Mouse (Mus musculus): ENCODE data around the gene Slc6a11.

The Slc6a11 gene

GRCm38 (mm10) chr6:114178141-114178540 is 47.1 kb downstream of the Slc6a11 start:
- peak; percentile 64; the same call in 1 of the 2 replicates for ATAC-seq (ENCODE audit: low TSS enrichment)

DNA sequence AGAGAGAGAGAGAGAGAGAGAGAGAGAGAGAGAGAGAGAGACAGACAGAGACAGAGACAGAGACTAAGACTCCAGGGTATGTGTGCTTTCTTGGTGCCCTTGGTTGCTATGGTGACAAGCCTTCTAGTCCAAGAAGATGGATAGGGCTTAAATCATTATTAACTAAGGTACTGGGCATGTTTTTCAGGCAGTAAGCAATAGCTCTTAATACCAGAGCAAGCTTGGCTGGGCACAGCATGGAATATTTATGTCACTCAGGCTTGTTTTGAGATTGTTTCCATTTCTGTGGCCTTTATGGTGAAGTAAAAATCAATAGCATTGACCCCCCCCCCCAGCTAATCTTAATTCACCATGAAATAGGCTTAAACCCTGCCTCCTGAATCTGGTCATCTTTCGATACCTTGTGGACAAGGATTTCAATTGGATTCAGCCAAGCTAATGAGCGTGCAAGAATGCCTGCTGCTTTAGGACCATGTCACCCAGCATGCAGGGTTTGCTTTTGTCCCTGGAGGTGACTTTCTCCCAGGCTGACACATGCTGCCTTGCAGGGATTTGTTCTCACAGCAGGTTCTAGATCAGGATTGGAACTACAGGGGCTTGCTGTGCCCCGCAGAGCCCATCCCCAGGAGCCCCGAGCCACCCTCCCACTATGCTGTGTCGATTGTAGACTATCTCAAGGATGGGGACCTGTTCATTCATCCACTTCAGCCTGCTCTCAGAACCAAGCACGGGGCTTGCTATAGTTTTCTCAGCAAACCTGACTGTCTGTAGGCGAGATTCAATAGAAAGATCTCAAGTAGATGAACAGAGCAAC is 51.5 kb downstream of the Slc6a11 start:
- ATAC-seq (ENCODE audit: low TSS enrichment): no peak

DNA sequence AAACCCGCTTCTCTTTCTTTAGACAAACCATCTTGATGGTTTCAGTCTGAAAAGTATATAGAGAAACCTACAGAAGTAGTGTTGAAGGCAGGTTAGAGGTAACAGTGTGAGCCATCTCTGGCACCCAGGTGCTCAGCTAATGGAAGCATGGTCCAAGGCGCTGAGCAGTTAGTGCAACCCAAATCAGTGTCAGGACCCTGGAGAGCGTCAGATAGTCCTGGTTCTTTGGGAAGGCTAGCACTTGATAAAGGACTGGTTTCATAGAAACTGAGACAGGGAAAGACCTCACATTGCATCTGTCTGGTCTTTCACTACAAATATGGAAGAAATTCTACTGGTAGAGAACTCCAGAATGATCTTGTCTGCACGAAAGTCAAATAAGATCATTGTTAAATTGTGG is 56.1 kb downstream of the Slc6a11 start:
- no peak for ATAC-seq (ENCODE audit: low TSS enrichment)

DNA sequence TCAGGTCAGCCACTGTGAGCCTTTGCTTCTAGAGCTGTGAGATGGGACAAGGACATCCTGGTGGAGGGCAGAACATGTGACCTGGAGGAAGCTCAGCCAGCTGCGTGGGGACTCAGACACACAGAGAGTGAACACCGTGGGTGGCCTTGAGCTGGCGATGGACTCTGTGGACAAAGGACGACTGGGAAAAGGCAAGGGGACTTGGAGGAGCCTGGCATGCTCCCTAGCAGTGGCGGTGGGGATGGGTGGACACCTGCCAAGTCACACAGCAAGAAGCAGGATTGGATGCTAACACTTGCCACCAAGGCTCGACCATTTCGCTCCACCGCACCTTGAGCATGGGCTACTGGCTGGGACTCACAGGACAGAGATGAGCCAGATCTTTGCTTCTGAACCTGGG is 57.8 kb downstream of the Slc6a11 start:
- ATAC-seq (ENCODE audit: low TSS enrichment): no peak

DNA sequence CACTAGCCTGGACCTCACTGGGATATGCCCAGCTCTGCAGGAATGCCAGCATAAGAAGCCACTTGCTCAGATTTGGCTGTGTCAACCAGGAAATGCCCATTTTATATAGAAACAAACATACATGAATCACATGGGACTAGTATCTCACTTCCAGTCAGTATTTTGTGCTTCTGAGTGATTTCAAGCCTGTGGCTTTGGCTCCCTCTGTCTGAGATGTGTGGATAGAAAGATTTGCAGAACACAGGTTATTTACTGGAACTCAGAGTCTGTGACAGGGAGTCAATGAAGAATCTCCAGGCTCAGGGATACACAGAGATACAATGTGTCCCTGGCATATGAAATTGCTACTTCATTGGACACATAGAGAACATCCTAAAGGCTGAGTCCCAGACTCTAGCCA is 65.0 kb downstream of the Slc6a11 start:
- ATAC-seq (ENCODE audit: low TSS enrichment): no peak

DNA sequence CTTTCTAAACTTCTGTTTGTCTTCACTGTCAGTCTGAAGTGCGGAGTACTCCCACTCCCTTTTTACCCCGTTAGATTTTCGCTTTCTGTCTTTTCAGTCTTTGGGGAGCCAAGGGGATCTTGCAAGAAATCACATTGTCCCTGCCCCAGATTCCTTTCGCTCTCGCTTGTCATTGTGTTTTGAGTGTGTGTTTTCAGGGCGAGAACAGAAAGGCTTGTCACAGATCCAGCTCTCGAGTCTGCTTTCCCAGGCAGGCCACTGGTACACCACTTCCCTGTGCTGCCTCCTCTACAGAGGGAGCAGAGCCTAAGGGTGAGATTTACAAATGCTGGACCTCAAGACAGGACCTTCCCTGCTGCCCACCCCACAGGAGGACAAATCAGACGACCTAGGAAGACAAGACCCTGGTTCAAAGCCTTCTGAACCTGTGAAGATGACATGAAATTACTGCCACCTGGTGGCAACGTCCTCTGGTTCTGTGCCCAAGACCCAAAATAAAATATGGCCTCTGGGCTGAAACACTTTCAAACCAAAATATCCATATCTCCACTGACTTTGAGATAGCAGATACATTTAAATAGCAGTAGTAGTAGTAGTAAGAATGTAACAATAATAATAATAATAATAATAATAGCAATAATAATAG is 68.3 kb downstream of the Slc6a11 start:
- no peak for ATAC-seq (ENCODE audit: low TSS enrichment)

GRCm38 (mm10) chr6:114204557-114204956 is 73.5 kb downstream of the Slc6a11 start:
- no peak for ATAC-seq (ENCODE audit: low TSS enrichment)

DNA sequence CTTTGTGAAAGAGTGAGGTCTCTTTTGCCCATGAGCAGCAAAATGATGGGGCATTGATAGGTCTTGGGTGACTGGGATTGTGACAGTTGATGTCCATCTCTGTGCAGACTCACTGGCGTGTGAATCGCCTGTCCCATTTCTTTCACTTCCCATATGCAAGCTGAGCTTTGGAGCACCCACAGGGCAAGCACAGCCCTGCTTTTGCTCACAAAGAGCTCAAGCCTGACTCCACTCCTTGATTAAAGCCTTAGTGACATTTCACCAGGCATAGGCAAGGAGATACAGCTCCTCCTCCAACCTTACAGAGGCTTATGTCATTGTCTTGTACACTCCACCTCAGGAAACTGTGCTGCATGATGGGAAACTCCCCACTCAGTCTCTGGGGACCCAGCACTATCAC is 77.3 kb downstream of the Slc6a11 start:
- no peak for ATAC-seq (ENCODE audit: low TSS enrichment)

- ATAC-seq (ENCODE audit: low TSS enrichment): no peak
Measured at GRCm38 (mm10) chr6:114214393-114214792, 83.4 kb downstream of the Slc6a11 start.

DNA sequence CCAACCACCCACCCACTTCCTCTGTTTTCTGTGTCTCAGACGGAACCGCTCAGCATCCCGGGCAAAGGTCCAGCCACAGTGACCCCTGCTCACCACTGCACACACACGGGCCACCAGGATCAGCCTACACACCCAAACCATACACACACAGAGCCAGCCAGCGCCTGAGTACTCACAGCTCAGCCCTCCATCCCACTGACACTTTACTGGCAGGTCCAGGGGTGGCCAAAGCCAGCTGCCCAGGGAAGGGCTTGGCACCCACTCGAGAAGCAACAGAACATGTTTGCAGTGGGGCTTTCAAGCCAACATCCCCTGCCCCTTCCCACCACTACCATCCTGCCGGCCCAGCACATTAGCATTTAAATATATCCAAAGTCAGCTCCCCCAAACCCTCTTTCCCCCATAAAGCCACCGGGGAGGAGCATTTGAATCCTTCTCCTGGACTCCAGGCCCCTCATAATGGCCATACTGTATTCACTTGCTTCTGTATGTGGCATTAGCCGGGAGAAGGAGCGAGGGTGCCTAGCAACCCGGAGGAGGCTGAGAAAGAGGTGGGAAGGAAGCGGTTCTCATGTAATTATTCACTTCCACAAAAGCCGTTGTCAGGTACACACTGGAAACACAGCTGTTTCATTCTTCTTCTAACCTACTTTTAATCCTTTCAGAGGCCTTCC is 85.8 kb downstream of the Slc6a11 start:
- peak; percentile 72 for ATAC-seq (ENCODE audit: low TSS enrichment)

DNA sequence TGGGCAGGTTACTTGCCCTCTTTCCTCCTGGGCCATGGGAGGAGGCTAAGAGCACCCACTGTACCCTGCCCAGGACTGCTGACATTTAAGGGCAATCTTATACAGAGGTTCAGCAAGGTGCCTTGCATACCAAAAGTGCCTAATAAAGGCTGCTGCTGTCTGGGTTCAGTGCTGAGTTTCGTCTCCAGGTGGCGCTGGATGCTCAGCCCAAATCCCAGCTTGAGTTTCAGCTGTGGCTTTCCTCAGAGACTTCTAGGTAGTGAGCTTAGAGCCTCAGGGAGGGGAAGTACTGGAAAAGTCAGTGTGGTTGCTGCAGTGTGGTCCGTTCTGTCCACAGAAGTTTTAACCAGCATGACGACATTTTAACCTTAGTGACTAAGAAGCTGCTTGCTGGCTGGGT is 93.4 kb downstream of the Slc6a11 start:
- 0 out of 2 replicates have a peak, but pooled peaks have one; percentile 47 for ATAC-seq (ENCODE audit: low TSS enrichment)

GRCm38 (mm10) chr6:114227378-114227777 is 96.3 kb downstream of the Slc6a11 start:
- peak; percentile 78; the same call in 1 of the 2 replicates for ATAC-seq (ENCODE audit: low TSS enrichment)

- no peak for ATAC-seq (ENCODE audit: low TSS enrichment)
Measured at GRCm38 (mm10) chr6:114228196-114228595, 97.2 kb downstream of the Slc6a11 start.

DNA sequence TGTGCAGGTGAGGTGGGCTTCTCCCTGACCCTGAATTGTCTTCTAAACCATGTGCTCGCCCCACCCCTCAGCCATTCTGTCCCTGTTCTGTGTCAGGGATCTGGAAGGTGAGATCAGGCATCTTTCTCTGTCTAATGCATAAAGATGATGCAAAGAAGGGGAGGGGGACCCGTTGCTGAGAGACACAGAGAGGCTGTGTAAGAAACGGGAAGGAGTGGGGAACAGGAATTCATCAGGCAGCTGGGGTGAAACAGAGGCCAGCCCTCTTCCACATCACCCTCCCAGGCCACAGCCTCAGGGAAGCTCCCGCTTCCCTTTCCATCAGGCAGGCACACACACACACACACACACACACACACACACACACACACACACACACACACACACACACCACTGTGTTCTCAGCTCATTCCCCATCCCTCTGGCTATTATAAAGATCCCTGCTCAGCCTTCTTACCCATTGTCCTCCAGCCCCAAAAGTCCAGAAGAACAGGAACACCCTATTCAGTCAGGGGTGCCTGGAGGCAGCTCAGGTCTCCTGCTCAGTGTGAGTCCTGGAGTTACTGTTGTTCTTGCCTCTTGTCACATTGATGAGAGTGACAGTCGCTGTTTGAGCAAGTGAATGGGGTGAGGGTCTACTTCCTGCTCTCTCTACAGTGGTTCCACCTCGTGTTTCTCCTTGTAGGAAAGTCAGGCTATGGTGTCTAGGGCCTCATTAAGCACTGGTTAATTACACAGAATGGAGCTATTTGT is 108.0 kb downstream of the Slc6a11 start:
- ATAC-seq (ENCODE audit: low TSS enrichment): no peak

DNA sequence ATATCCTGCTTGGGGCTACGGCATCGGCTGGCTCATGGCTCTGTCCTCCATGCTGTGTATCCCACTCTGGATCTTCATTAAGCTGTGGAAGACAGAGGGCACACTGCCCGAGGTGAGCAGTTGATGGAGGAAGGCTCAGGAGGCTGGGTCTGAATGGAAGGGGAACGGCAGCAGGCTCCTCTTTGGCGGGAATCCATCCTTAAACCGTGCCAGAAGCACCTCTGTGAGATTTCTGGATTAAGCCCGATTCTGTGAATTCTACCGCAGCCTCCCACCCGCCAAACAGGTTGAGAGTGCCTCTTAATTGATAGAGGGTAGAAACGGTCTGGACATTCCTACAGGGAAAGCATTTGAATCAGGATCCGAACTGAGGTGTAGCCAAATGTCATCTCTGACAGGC is 114.6 kb downstream of the Slc6a11 start:
- no peak for ATAC-seq (ENCODE audit: low TSS enrichment)

- ATAC-seq (ENCODE audit: low TSS enrichment): peak; percentile 64
Measured at GRCm38 (mm10) chr6:114250311-114250710, 119.3 kb downstream of the Slc6a11 start.

DNA sequence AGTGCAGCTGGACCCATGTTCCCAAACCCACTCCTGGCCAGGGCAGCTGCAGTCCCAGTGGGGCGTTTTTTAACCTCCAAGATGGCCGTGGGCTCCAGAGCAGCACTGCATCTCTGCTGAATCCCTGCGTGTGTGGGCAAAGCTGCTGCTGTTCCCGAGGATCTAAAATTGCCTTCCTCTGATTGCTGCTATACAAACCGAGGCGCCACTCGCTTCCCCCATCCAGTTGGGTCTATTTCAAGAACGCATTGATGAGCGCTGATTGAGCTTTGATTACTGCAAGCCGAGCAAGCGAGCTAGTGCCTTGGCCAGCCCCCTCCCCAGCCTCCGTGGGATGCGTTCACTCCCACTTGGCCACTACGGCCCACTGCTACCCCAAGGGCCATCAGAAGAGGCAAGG is 123.9 kb downstream of the Slc6a11 start:
- peak; percentile 66 for ATAC-seq (ENCODE audit: low TSS enrichment)

- ATAC-seq (ENCODE audit: low TSS enrichment): no peak
Measured at GRCm38 (mm10) chr6:114257762-114258361, 126.8 kb downstream of the Slc6a11 start.

DNA sequence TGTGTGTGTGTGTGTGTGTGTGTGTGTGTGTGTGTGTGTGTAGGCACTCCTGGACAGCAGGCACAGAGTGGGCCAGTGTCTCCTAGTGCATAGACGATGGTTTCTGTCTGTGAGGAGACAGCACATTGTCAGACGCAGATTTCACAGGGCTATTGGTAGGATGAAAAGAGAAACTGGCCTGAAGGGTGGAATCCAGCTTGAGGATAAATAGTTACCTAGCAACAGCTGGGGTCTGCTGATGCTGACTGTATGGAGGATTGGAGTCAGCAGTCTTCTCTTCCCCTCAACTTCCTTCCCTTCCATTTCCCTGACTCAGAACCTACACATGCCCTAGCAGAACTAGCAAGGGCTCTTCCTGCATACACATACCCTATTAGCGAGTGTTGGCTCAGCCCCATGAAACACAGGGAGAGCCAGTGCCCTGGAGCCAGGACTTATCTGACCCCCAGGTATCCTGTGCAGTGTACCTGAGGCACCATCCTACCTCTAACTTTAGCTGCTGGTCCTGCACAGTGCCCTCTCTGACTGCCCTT is 127.7 kb downstream of the Slc6a11 start:
- no peak for ATAC-seq (ENCODE audit: low TSS enrichment)

- no peak for ATAC-seq (ENCODE audit: low TSS enrichment)
Measured at GRCm38 (mm10) chr6:114261609-114262008, 130.6 kb downstream of the Slc6a11 start.

DNA sequence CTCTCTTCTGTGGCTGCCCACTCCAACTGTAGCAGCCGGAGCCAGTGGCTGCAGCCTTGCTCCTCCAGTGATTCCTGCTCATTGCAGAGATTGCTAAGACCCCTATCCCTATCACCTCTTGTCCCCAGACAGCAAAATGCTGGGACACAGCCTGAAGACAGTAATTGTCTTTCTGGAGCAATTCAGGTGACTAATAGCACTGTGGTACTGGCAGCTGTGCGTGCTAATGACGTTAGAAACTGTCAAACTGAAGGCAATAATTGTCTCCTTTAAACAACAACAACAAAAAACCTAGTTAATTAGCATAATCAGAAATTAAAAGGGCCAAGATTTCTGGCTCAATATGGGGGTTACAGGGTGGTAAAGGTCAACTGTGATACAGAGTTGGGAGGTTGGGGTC is 133.0 kb downstream of the Slc6a11 start:
- no peak for ATAC-seq (ENCODE audit: low TSS enrichment)
